Mouse (Mus musculus) kidney, adult 9 months (tissue): Measurements from ENCODE around the gene Prss36.
"Not testable (repeated sequence)": the region's sequence is repeated elsewhere in the genome, so short reads cannot be mapped to it uniquely, and the experiment has no call there.

ENCODE experiments used
- DNase-seq: peaks from one replicate; pipeline ENCODE4 v3.0.0; 2022

The Prss36 gene

GRCm38 (mm10) chr7:127946470-127947023, at the start of gene Prss36:
Prss36 (minus strand) TSS chr7:127946725.
- DNase-seq = no peak

GRCm38 (mm10) chr7:127993341-127993977, 46.9 kb upstream of the Prss36 start, which contains the start of gene Pycard:
Pycard (minus strand) TSS chr7:127993867.
- peak; percentile 64 for DNase-seq

- no peak for DNase-seq
These were observed 46.2 kb upstream of the Prss36 start for GRCm38 (mm10) chr7:127992488-127993340.

- peak; percentile 73 for DNase-seq
These were observed 45.3 kb upstream of the Prss36 start for GRCm38 (mm10) chr7:127991643-127992487.

GRCm38 (mm10) chr7:127988904-127989303, 42.4 kb upstream of the Prss36 start:
- no peak for DNase-seq

GRCm38 (mm10) chr7:127980606-127981005, 34.1 kb upstream of the Prss36 start:
- no peak for DNase-seq

- no peak for DNase-seq
These were observed 32.3 kb upstream of the Prss36 start for GRCm38 (mm10) chr7:127978856-127979255.

- no peak for DNase-seq
These were observed 27.9 kb upstream of the Prss36 start for GRCm38 (mm10) chr7:127974413-127974930.

- DNase-seq = peak; percentile 78
These were observed 21.6 kb upstream of the Prss36 start for GRCm38 (mm10) chr7:127967922-127968828.

- peak; percentile 96 for DNase-seq
These were observed 20.7 kb upstream of the Prss36 start, which contains the start of gene Fus for GRCm38 (mm10) chr7:127967004-127967921. Fus (plus strand) TSS chr7:127967457.

GRCm38 (mm10) chr7:127966371-127966918, 19.9 kb upstream of the Prss36 start:
- DNase-seq = peak; percentile 32

GRCm38 (mm10) chr7:127959364-127959763, 12.8 kb upstream of the Prss36 start:
- DNase-seq = peak; percentile 68

- DNase-seq = no peak
These were observed 6.5 kb upstream of the Prss36 start for GRCm38 (mm10) chr7:127952864-127953581.

GRCm38 (mm10) chr7:127944614-127945013, 1.9 kb downstream of the Prss36 start:
- no peak for DNase-seq

GRCm38 (mm10) chr7:127942097-127942496, 4.4 kb downstream of the Prss36 start:
- DNase-seq = not testable (repeated sequence)

GRCm38 (mm10) chr7:127936216-127936884, 10.2 kb downstream of the Prss36 start:
- DNase-seq = no peak

GRCm38 (mm10) chr7:127935748-127936159, 10.8 kb downstream of the Prss36 start:
- no peak for DNase-seq

GRCm38 (mm10) chr7:127935028-127935722, 11.3 kb downstream of the Prss36 start:
- peak; percentile 97 for DNase-seq
